Mouse (Mus musculus) hindbrain, embryonic 16.5 days (tissue): ENCODE measurements around the gene Det1. TPM values are rescaled to one million over a fixed set of nuclear protein-coding genes. Genes with fewer than 3 reads are reported as not detected.
A peak's percentile ranks its signal among the peaks of the same experiment; 100 is the strongest.

ENCODE experiments used
- ATAC-seq: fragments of 200-750 bp; cut with Nextera tagmentation; 2 replicates; pipeline ENCODE4 v1.8.0; 2017; ENCODE audit warnings: moderate TSS enrichment, moderate library complexity
- H3K27ac ChIP-seq: fragments of 300-500 bp; sonication (generic); 2 replicates; pipeline ENCODE4 v1.5.1; 2014; ENCODE audit warnings: low read depth, mild to moderate bottlenecking, control low read depth, low read length, moderate library complexity
- H3K27me3 ChIP-seq: fragments of 300-500 bp; sonication (generic); replicated peaks from 2 replicates; pipeline ENCODE4 v1.6.1; 2014; ENCODE audit warnings: low read length; ENCODE audit not compliant: control insufficient read depth, insufficient read depth
- H3K36me3 ChIP-seq: fragments of 300-500 bp; sonication (generic); 2 replicates; pipeline ENCODE4 v1.6.1; 2014; ENCODE audit warnings: mild to moderate bottlenecking, low read length, moderate library complexity, mixed read lengths; ENCODE audit not compliant: control insufficient read depth, insufficient read depth
- H3K4me1 ChIP-seq: fragments of 300-500 bp; sonication (generic); 2 replicates; pipeline ENCODE4 v1.6.1; 2014; ENCODE audit warnings: low read depth, low read length; ENCODE audit not compliant: control insufficient read depth, insufficient read depth
- H3K4me2 ChIP-seq: fragments of 300-500 bp; sonication (generic); 2 replicates; pipeline ENCODE4 v1.6.1; 2014; ENCODE audit warnings: mild to moderate bottlenecking, low read length, control low read depth, moderate library complexity
- H3K4me3 ChIP-seq: fragments of 300-500 bp; sonication (generic); 2 replicates; pipeline ENCODE4 v1.5.1; 2014; ENCODE audit warnings: mild to moderate bottlenecking, low read length, control low read depth, moderate library complexity
- H3K9ac ChIP-seq: fragments of 300-500 bp; sonication (generic); 2 replicates; pipeline ENCODE4 v1.6.1; 2014; ENCODE audit warnings: low read depth, mild to moderate bottlenecking, control low read depth, low read length, moderate library complexity
- H3K9me3 ChIP-seq: fragments of 300-500 bp; sonication (generic); 2 replicates; pipeline ENCODE4 v1.6.1; 2014; ENCODE audit warnings: mild to moderate bottlenecking, low read length, moderate library complexity; ENCODE audit not compliant: control insufficient read depth
- WGBS: fragments of 180-500 bp; shearing (Covaris S2); extraction: QIAGEN DNeasy Blood & Tissue Kit; methylation state at CpG from one replicate; pipeline ENCODE4 v1.1.7; 2014; 5-methylcytosine and 5-hydroxymethylcytosine counted together
- polyA plus RNA-seq: library from polyadenylated mRNA; unstranded; fragments of >200 nt; fragmentation: Nextera tagmentation; extraction: Ambion mirVana; gene quantifications from 2 replicates; pipeline ENCODE4 v1.2.1, GENCODE M21; 2015

Det1 gene
- polyA plus RNA-seq, 1 experiment from 2014 or later = 9.9 TPM

- Histone ChIP-seq H3K4me1 (no peaks in the 10 kb centered on the region), H3K36me3 (peaks cover 5% of the 10 kb centered on the region), H3K27ac (no peak overlapping the region), H3K4me3 (no peak overlapping the region), H3K9ac (no peak overlapping the region), H3K27me3 (no peaks in the 10 kb centered on the region), H3K4me2 (no peak overlapping the region), H3K9me3 (no peaks in the 10 kb centered on the region)
- ATAC-seq = no peak
- 61% methylated on average over 6 of the region's 6 CpGs for WGBS
Observed at GRCm38 (mm10) chr7:78794571-78795092, 52.4 kb downstream of the Det1 start.

- WGBS = 90% methylated on average over 13 of the region's 13 CpGs
- Histone ChIP-seq H3K27me3 (no peaks in the 10 kb centered on the region), H3K4me1 (no peaks in the 10 kb centered on the region), H3K36me3 (peaks cover 5% of the 10 kb centered on the region), H3K9me3 (no peaks in the 10 kb centered on the region), H3K4me3 (no peak overlapping the region), H3K27ac (no peak overlapping the region), H3K9ac (no peak overlapping the region), H3K4me2 (no peak overlapping the region)
- no peak for ATAC-seq
Observed at GRCm38 (mm10) chr7:78793895-78794570, 53.0 kb downstream of the Det1 start.

- no peaks in the 10 kb centered on the region for H3K27me3 ChIP-seq
- no peak overlapping the region for H3K9ac ChIP-seq
- peaks cover 5% of the 10 kb centered on the region for H3K36me3 ChIP-seq
- no peaks in the 10 kb centered on the region for H3K9me3 ChIP-seq
- ATAC-seq = peak; percentile 80
- no peak overlapping the region for H3K27ac ChIP-seq
- no peak overlapping the region for H3K4me2 ChIP-seq
- no peak overlapping the region for H3K4me3 ChIP-seq
- no peaks in the 10 kb centered on the region for H3K4me1 ChIP-seq
- WGBS = 84% methylated on average over 15 of the region's 15 CpGs
Observed at GRCm38 (mm10) chr7:78791359-78792222, 55.5 kb downstream of the Det1 start.

- no peak for ATAC-seq
- H3K36me3 ChIP-seq = peaks cover 5% of the 10 kb centered on the region
- no peak overlapping the region for H3K4me3 ChIP-seq
- H3K4me1 ChIP-seq = peaks cover 8% of the 10 kb centered on the region
- H3K9ac ChIP-seq = no peak overlapping the region
- H3K4me2 ChIP-seq = no peak overlapping the region
- no peaks in the 10 kb centered on the region for H3K9me3 ChIP-seq
- no peak overlapping the region for H3K27ac ChIP-seq
- H3K27me3 ChIP-seq = no peaks in the 10 kb centered on the region
- WGBS = 85% methylated on average over 12 of the region's 12 CpGs
Observed at GRCm38 (mm10) chr7:78787793-78788380, 59.2 kb downstream of the Det1 start.

GRCm38 (mm10) chr7:78785906-78786305, 61.2 kb downstream of the Det1 start:
- H3K4me2 ChIP-seq = no peak overlapping the region
- no peak overlapping the region for H3K9ac ChIP-seq
- H3K36me3 ChIP-seq = peaks cover 5% of the 10 kb centered on the region; the same call in 1 of the 2 replicates
- no peak overlapping the region for H3K27ac ChIP-seq
- no peaks in the 10 kb centered on the region for H3K27me3 ChIP-seq
- no peaks in the 10 kb centered on the region for H3K9me3 ChIP-seq
- no peak for ATAC-seq
- H3K4me1 ChIP-seq = peaks cover 14% of the 10 kb centered on the region
- no peak overlapping the region for H3K4me3 ChIP-seq
- 49% methylated on average over 5 of the region's 5 CpGs for WGBS

- Histone ChIP-seq H3K36me3 (peaks cover 12% of the 10 kb centered on the region), H3K27ac (peak within 1 kb of the TSS; percentile 72), H3K4me2 (peak within 1 kb of the TSS; percentile 89), H3K4me3 (peak within 1 kb of the TSS; percentile 86), H3K27me3 (no peaks in the 10 kb centered on the region), H3K9me3 (no peaks in the 10 kb centered on the region), H3K9ac (peak within 1 kb of the TSS; percentile 85), H3K4me1 (peaks cover 14% of the 10 kb centered on the region)
- peak; percentile 98 for ATAC-seq
- WGBS = under 1% methylated on average over 43 of the region's 44 CpGs
Observed at GRCm38 (mm10) chr7:78782639-78783581, 64.2 kb downstream of the Det1 start, which contains the start of the genes Mrps11 and Mrpl46. TSS of gene Mrps11 (plus strand) at chr7:78783119. TSS of gene Mrpl46 (minus strand) at chr7:78783531.

- H3K36me3 ChIP-seq = peaks cover 34% of the 10 kb centered on the region
- no peak overlapping the region for H3K9ac ChIP-seq
- peaks cover 8% of the 10 kb centered on the region for H3K4me1 ChIP-seq
- no peak overlapping the region for H3K4me2 ChIP-seq
- no peaks in the 10 kb centered on the region for H3K9me3 ChIP-seq
- H3K4me3 ChIP-seq = no peak overlapping the region
- 97% methylated on average over 5 of the region's 5 CpGs for WGBS
- no peak overlapping the region for H3K27ac ChIP-seq
- ATAC-seq = no peak
- no peaks in the 10 kb centered on the region for H3K27me3 ChIP-seq
Observed at GRCm38 (mm10) chr7:78778741-78779140, 68.3 kb downstream of the Det1 start.
